Mouse (Mus musculus): Measurements from ENCODE around the gene Sdccag8. TPM values are rescaled to one million over a fixed set of nuclear protein-coding genes. Genes with fewer than 3 reads are reported as not detected.

The Sdccag8 gene
- total RNA-seq, 2 experiments from 2014 or later, result 11.2 to 12.7 TPM

GRCm38 (mm10) chr1:176994087-176994486 is 179.6 kb downstream of the Sdccag8 start:
- intact Hi-C loops (cut with DNase I), result loop anchor here (10.0 kb wide), 2 partner anchors 109 to 691 kb away; no protein-coding TSS in a partner anchor
- no peak for DNase-seq (ENCODE audit: extremely low spot score in 1 of 2, low spot score in 2 of 2)

- intact Hi-C loops (cut with DNase I), result loop anchor here (10.0 kb wide), 2 partner anchors 110 to 690 kb away; no protein-coding TSS in a partner anchor
- no peak for DNase-seq (ENCODE audit: extremely low spot score in 1 of 2, low spot score in 2 of 2)
Observed at GRCm38 (mm10) chr1:176994707-176995418, 180.4 kb downstream of the Sdccag8 start.

- intact Hi-C loops (cut with DNase I), result loop anchor here (10.0 kb wide), 2 partner anchors 111 to 689 kb away; no protein-coding TSS in a partner anchor
- DNase-seq (ENCODE audit: extremely low spot score in 1 of 2, low spot score in 2 of 2), result no peak
Observed at GRCm38 (mm10) chr1:176995419-176995775, 180.9 kb downstream of the Sdccag8 start.

GRCm38 (mm10) chr1:176996166-176996565 is 181.7 kb downstream of the Sdccag8 start:
- DNase-seq (ENCODE audit: extremely low spot score in 1 of 2, low spot score in 2 of 2), result no peak
- intact Hi-C loops (cut with DNase I), result loop anchor here (10.0 kb wide), 2 partner anchors 111 to 689 kb away; no protein-coding TSS in a partner anchor

GRCm38 (mm10) chr1:176996630-176997201 is 182.3 kb downstream of the Sdccag8 start:
- DNase-seq (ENCODE audit: extremely low spot score in 1 of 2, low spot score in 2 of 2), result peak; percentile 71 to 72
- intact Hi-C loops (cut with DNase I), result loop anchor here (10.0 kb wide), 2 partner anchors 112 to 688 kb away; no protein-coding TSS in a partner anchor

GRCm38 (mm10) chr1:176997254-176997653 is 182.8 kb downstream of the Sdccag8 start:
- DNase-seq (ENCODE audit: extremely low spot score in 1 of 2, low spot score in 2 of 2), result no peak
- intact Hi-C loops (cut with DNase I), result loop anchor here (10.0 kb wide), 2 partner anchors 112 to 688 kb away; no protein-coding TSS in a partner anchor

- intact Hi-C loops (cut with DNase I), result loop anchor here (10.0 kb wide), 2 partner anchors 113 to 687 kb away; no protein-coding TSS in a partner anchor
- DNase-seq (ENCODE audit: extremely low spot score in 1 of 2, low spot score in 2 of 2), result peak in 1 of 2 experiments; percentile 51
Observed at GRCm38 (mm10) chr1:176997711-176998689, 183.5 kb downstream of the Sdccag8 start.

GRCm38 (mm10) chr1:176999011-176999410 is 184.6 kb downstream of the Sdccag8 start:
- intact Hi-C loops (cut with DNase I), result loop anchor here (10.0 kb wide), 2 partner anchors 114 to 686 kb away; no protein-coding TSS in a partner anchor
- peak in 1 of 2 experiments; percentile 49 for DNase-seq (ENCODE audit: extremely low spot score in 1 of 2, low spot score in 2 of 2)

- DNase-seq (ENCODE audit: extremely low spot score in 1 of 2, low spot score in 2 of 2), result no peak
- intact Hi-C loops (cut with DNase I), result no loop called here
Observed at GRCm38 (mm10) chr1:177002951-177003350, 188.5 kb downstream of the Sdccag8 start.

GRCm38 (mm10) chr1:177004041-177004741 is 189.7 kb downstream of the Sdccag8 start:
- intact Hi-C loops (cut with DNase I), result no loop called here
- DNase-seq (ENCODE audit: extremely low spot score in 1 of 2, low spot score in 2 of 2), result peak in 1 of 2 experiments; percentile 32

- DNase-seq (ENCODE audit: extremely low spot score in 1 of 2, low spot score in 2 of 2), result no peak
- intact Hi-C loops (cut with DNase I), result no loop called here
Observed at GRCm38 (mm10) chr1:177007405-177007804, 192.9 kb downstream of the Sdccag8 start.

- intact Hi-C loops (cut with DNase I), result no loop called here
- no peak for DNase-seq (ENCODE audit: extremely low spot score in 1 of 2, low spot score in 2 of 2)
Observed at GRCm38 (mm10) chr1:177008777-177009176, 194.3 kb downstream of the Sdccag8 start.

GRCm38 (mm10) chr1:177010041-177010440 is 195.6 kb downstream of the Sdccag8 start:
- intact Hi-C loops (cut with DNase I), result no loop called here

GRCm38 (mm10) chr1:177010607-177011302 is 196.3 kb downstream of the Sdccag8 start:
- intact Hi-C loops (cut with DNase I), result no loop called here
- no peak for DNase-seq (ENCODE audit: extremely low spot score in 1 of 2, low spot score in 2 of 2)

More at GRCm38 (mm10) chr1:177010041-177010440, 195.6 kb downstream of the Sdccag8 start:
- no peak for DNase-seq (ENCODE audit: extremely low spot score in 1 of 2, low spot score in 2 of 2)

- intact Hi-C loops (cut with DNase I), result no loop called here
Observed at GRCm38 (mm10) chr1:177011688-177012087, 197.2 kb downstream of the Sdccag8 start.

GRCm38 (mm10) chr1:177012774-177013173 is 198.3 kb downstream of the Sdccag8 start:
- no peak for DNase-seq (ENCODE audit: extremely low spot score in 1 of 2, low spot score in 2 of 2)
- intact Hi-C loops (cut with DNase I), result no loop called here

More at GRCm38 (mm10) chr1:177011688-177012087, 197.2 kb downstream of the Sdccag8 start:
- no peak for DNase-seq (ENCODE audit: extremely low spot score in 1 of 2, low spot score in 2 of 2)

GRCm38 (mm10) chr1:177013313-177013712 is 198.9 kb downstream of the Sdccag8 start:
- intact Hi-C loops (cut with DNase I), result no loop called here
- DNase-seq (ENCODE audit: extremely low spot score in 1 of 2, low spot score in 2 of 2), result no peak
